ENCODE assay signal across 9 mouse cellular contexts in genomic region chr10:22618842-22619241, GRCm38 (mm10). TPM values are rescaled to one million over a fixed set of nuclear protein-coding genes. Genes with fewer than 3 reads are reported as not detected.
A peak's percentile ranks its signal among the peaks of the same experiment; 100 is the strongest.
DNase-seq lines count a peak whose midpoint lies in the region; ATAC-seq and TF ChIP-seq lines count a peak whose summit lies in the region.
"Had no signal": no experiment of that assay in that cellular context is flagged by ENCODE, and none has a peak within 500 bp of the region (broad histone marks: within the 10 kb centered on the region; RNA-seq: fewer than 3 reads in every experiment).

No protein-coding gene starts in this region.

- no peak overlapping the region for H3K9ac ChIP-seq in kidney, embryonic 16.5 days (replicated peaks; ENCODE audit: low read length)
- H3K9ac ChIP-seq in neural tube, embryonic 15.5 days (replicated peaks) = no peak overlapping the region
- H3K9ac ChIP-seq: embryonic facial prominence, embryonic 12.5 days; limb, embryonic 12.5 days had no signal

- peak; percentile 17 for DNase-seq in kidney, adult 18-20 months
- DNase-seq in G1E (ENCODE audit: low spot score) = peak; percentile 7
- peak; percentile 44 for DNase-seq in brain, embryonic 14.5 days (ENCODE audit: low read depth)
- DNase-seq in kidney, adult 9 months = peak; percentile 47

- no peaks in the 10 kb centered on the region for H3K4me1 ChIP-seq in kidney, embryonic 16.5 days (ENCODE audit: insufficient read depth, low read length)
- no peaks in the 10 kb centered on the region for H3K4me1 ChIP-seq in G1E (ENCODE audit: insufficient read depth, low read depth, low read length)
- H3K4me1 ChIP-seq in neural tube, embryonic 15.5 days = no peaks in the 10 kb centered on the region
- H3K4me1 ChIP-seq: embryonic facial prominence, embryonic 12.5 days; limb, embryonic 12.5 days had no signal

- H3K36me3 ChIP-seq in kidney, embryonic 16.5 days (ENCODE audit: insufficient read depth, low read length) = no peaks in the 10 kb centered on the region
- H3K36me3 ChIP-seq in G1E (replicated peaks) = no peaks in the 10 kb centered on the region
- no peaks in the 10 kb centered on the region for H3K36me3 ChIP-seq in neural tube, embryonic 15.5 days
- H3K36me3 ChIP-seq: embryonic facial prominence, embryonic 12.5 days; limb, embryonic 12.5 days had no signal

- TF ChIP-seq CTCF in G1E (IDR thresholded peaks at IDR 0.05; ENCODE audit: low read depth, low read length) = peak; percentile 45
- peak; percentile 45; the same call in 1 of the 2 replicates for TF ChIP-seq CTCF in brain, embryonic 14.5 days (IDR thresholded peaks at IDR 0.05; ENCODE audit: borderline replicate concordance, extremely low read depth, insufficient read depth, insufficient read length)

- no peak for ATAC-seq in kidney, embryonic 16.5 days (ENCODE audit: low FRiP score, low TSS enrichment)
- ATAC-seq in G1E (ENCODE audit: extremely low read depth, insufficient number of reproducible peaks, low FRiP score, poor library complexity, severe bottlenecking) = no peak
- ATAC-seq in megakaryocyte-erythroid progenitor cell, adult 5-6 weeks (replicated peaks; ENCODE audit: low FRiP score, low TSS enrichment, poor library complexity, severe bottlenecking) = 0 out of 2 replicates have a peak, but pooled peaks have one; percentile 41
- no peak for ATAC-seq in neural tube, embryonic 15.5 days (ENCODE audit: low FRiP score)

- no peak for TF ChIP-seq POLR2A in brain, embryonic 14.5 days (IDR thresholded peaks at IDR 0.05; ENCODE audit: borderline replicate concordance, extremely low read depth, insufficient read depth, insufficient read length, poor library complexity, severe bottlenecking)

- no peak overlapping the region for H3K4me3 ChIP-seq in kidney, embryonic 16.5 days (ENCODE audit: low read length)
- no peak overlapping the region for H3K4me3 ChIP-seq in G1E (ENCODE audit: low read depth, low read length)
- no peak overlapping the region for H3K4me3 ChIP-seq in neural tube, embryonic 15.5 days (replicated peaks)
- H3K4me3 ChIP-seq: embryonic facial prominence, embryonic 12.5 days; limb, embryonic 12.5 days had no signal

- WGBS in kidney, embryonic 16.5 days = 64% methylated on average over 2 of the region's 2 CpGs
- 87% methylated on average over 2 of the region's 2 CpGs for WGBS in neural tube, embryonic 15.5 days

- no peaks in the 10 kb centered on the region for H3K27me3 ChIP-seq in kidney, embryonic 16.5 days (ENCODE audit: insufficient read depth, low read length)
- H3K27me3 ChIP-seq in G1E (ENCODE audit: insufficient read depth, low read length) = no peaks in the 10 kb centered on the region; the same call in 1 of the 2 replicates
- no peaks in the 10 kb centered on the region for H3K27me3 ChIP-seq in neural tube, embryonic 15.5 days (replicated peaks)
- H3K27me3 ChIP-seq: embryonic facial prominence, embryonic 12.5 days; limb, embryonic 12.5 days had no signal

- peaks cover 11% of the 10 kb centered on the region for H3K9me3 ChIP-seq in kidney, embryonic 16.5 days (ENCODE audit: low read length)
- H3K9me3 ChIP-seq in G1E (replicated peaks) = no peaks in the 10 kb centered on the region
- no peaks in the 10 kb centered on the region for H3K9me3 ChIP-seq in neural tube, embryonic 15.5 days (replicated peaks)

- H3K4me2 ChIP-seq in kidney, embryonic 16.5 days (replicated peaks; ENCODE audit: low read depth, low read length) = no peak overlapping the region
- no peak overlapping the region for H3K4me2 ChIP-seq in neural tube, embryonic 15.5 days
- H3K4me2 ChIP-seq: embryonic facial prominence, embryonic 12.5 days; limb, embryonic 12.5 days had no signal

- no peak overlapping the region for H3K27ac ChIP-seq in kidney, embryonic 16.5 days (ENCODE audit: low read length)
- H3K27ac ChIP-seq in neural tube, embryonic 15.5 days (replicated peaks) = no peak overlapping the region
- H3K27ac ChIP-seq: embryonic facial prominence, embryonic 12.5 days; limb, embryonic 12.5 days had no signal

RNA-seq across cellular contexts. Expression of gene Slc2a12, which starts 26.0 kb away (rescaled TPM):
- 2.3 and 2.6 TPM in 2 replicates for polyA plus RNA-seq in kidney, embryonic 16.5 days (2015; fragmentation: Nextera tagmentation; extraction: Ambion mirVana)
- not detected in 2 replicates for total RNA-seq in G1E (2014; fragmentation: Nextera tagmentation)
- total RNA-seq in G1E (2017) = 0.06 and 0.16 TPM in 2 replicates
- polyA plus RNA-seq in G1E (2012) = not detected in 2 replicates
- polyA plus RNA-seq in brain, embryonic 14.5 days (2012; rRNA removed) = 2.1 and 3.8 TPM in 2 replicates
- not detected in 2 replicates for total RNA-seq in megakaryocyte-erythroid progenitor cell, adult 5-6 weeks (2014; fragmentation: Nextera tagmentation)
- not detected in 2 replicates for total RNA-seq in megakaryocyte-erythroid progenitor cell, adult 5-6 weeks (2017)
- 1.1 and 1.4 TPM in 2 replicates for polyA plus RNA-seq in neural tube, embryonic 15.5 days (2015; fragmentation: Nextera tagmentation; extraction: Ambion mirVana)
